Mouse (Mus musculus) megakaryocyte, embryonic 14.5 days (primary cell): Measurements from ENCODE around the gene Adgrg2.

Experiments
- FLI1 ChIP-seq: IDR thresholded peaks from 2 replicates; pipeline ENCODE4 v1.6.1; 2012; ENCODE audit warnings: low read length, inconsistent platforms, mixed read lengths
- GATA1 ChIP-seq: IDR thresholded peaks from 3 replicates; pipeline ENCODE4 v1.6.1; 2012; ENCODE audit warnings: mixed read lengths, low read length, inconsistent platforms, borderline replicate concordance

GRCm38 (mm10) chrX:160509046-160509445 is 118.6 kb downstream of the Adgrg2 start:
- TF ChIP-seq GATA1 (no peak), FLI1 (no peak)
